Mouse (Mus musculus): ENCODE results near the gene Prkn.

DNA sequence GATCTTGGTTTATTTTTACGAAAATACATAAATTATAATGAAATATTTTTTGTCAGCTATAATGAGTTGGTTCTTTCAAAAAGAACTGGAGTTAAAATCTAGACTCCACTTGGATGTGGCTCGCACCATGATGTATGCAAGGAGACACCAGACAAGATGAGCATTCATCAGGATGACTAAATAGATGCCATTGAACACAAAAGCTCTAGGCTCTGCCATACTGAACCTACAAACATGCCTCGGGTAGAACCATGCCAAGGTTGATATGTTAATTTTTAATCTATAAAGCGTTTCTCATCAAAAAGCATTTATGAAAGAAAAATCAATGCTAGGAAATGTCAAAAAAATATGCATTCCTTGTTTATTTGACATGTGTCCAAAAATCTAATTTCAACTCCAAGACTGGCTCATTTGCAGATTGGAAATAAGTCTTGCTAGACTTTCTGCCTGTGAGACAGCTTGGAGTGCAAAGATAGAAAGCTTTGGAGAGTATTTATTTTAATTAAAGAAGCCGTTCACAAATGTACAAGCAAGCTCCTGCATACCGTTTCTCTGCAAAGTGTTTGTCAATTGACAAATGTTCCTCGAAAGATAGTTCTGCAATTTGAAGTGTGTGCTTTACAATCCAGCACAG lies 1018.7 kb downstream of the Prkn start:
- TF ChIP-seq POLR2A (IDR thresholded peaks at IDR 0.05; ENCODE audit: extremely low read depth, insufficient read depth, low read length) (no peak), CTCF (IDR thresholded peaks at IDR 0.05; ENCODE audit: low read depth, low read length) (no peak)

All from liver, adult 2 months (tissue).